Mouse (Mus musculus) hindbrain, embryonic 15.5 days (tissue): ENCODE measurements around the gene Cox14. TPM values are rescaled to one million over a fixed set of nuclear protein-coding genes. Genes with fewer than 3 reads are reported as not detected.
A peak's percentile ranks its signal among the peaks of the same experiment; 100 is the strongest.

ENCODE experiments used
- ATAC-seq: fragments of 200-750 bp; cut with Nextera tagmentation; 2 replicates; pipeline ENCODE4 v1.8.0; 2017; ENCODE audit warnings: low read depth, moderate number of reproducible peaks, moderate TSS enrichment; ENCODE audit not compliant: low FRiP score
- H3K27ac ChIP-seq: fragments of 300-500 bp; sonication (generic); replicated peaks from 2 replicates; pipeline ENCODE4 v1.5.1; 2015; ENCODE audit warnings: mild to moderate bottlenecking, inconsistent platforms
- H3K27me3 ChIP-seq: fragments of 300-500 bp; sonication (generic); 2 replicates; pipeline ENCODE4 v1.6.1; 2015; ENCODE audit warnings: control low read depth, inconsistent platforms
- H3K36me3 ChIP-seq: fragments of 300-500 bp; sonication (generic); 2 replicates; pipeline ENCODE4 v1.6.1; 2015; ENCODE audit warnings: control low read depth, inconsistent platforms
- H3K4me1 ChIP-seq: fragments of 300-500 bp; sonication (generic); replicated peaks from 2 replicates; pipeline ENCODE4 v1.6.1; 2015; ENCODE audit warnings: control low read depth, inconsistent platforms
- H3K4me2 ChIP-seq: fragments of 300-500 bp; sonication (generic); 2 replicates; pipeline ENCODE4 v1.6.1; 2015; ENCODE audit warnings: moderate library complexity, mild to moderate bottlenecking, inconsistent platforms
- H3K4me3 ChIP-seq: fragments of 300-500 bp; sonication (generic); 2 replicates; pipeline ENCODE4 v1.5.1; 2015; ENCODE audit warnings: mild to moderate bottlenecking, inconsistent platforms
- H3K9ac ChIP-seq: fragments of 300-500 bp; sonication (generic); 2 replicates; pipeline ENCODE4 v1.6.1; 2015; ENCODE audit warnings: inconsistent platforms
- H3K9me3 ChIP-seq: fragments of 300-500 bp; sonication (generic); 2 replicates; pipeline ENCODE4 v1.6.1; 2016; ENCODE audit warnings: control low read depth, inconsistent platforms
- WGBS: fragments of 180-500 bp; shearing (Covaris S2); methylation state at CpG from one replicate; pipeline ENCODE4 v1.1.7; 2015; 5-methylcytosine and 5-hydroxymethylcytosine counted together
- polyA plus RNA-seq: library from polyadenylated mRNA; unstranded; fragments of >200 nt; fragmentation: Nextera tagmentation; extraction: Ambion mirVana; gene quantifications from 2 replicates; pipeline ENCODE4 v1.2.1, GENCODE M21; 2015

Gene Cox14
- 171 and 178 TPM in 2 replicates for polyA plus RNA-seq

DNA sequence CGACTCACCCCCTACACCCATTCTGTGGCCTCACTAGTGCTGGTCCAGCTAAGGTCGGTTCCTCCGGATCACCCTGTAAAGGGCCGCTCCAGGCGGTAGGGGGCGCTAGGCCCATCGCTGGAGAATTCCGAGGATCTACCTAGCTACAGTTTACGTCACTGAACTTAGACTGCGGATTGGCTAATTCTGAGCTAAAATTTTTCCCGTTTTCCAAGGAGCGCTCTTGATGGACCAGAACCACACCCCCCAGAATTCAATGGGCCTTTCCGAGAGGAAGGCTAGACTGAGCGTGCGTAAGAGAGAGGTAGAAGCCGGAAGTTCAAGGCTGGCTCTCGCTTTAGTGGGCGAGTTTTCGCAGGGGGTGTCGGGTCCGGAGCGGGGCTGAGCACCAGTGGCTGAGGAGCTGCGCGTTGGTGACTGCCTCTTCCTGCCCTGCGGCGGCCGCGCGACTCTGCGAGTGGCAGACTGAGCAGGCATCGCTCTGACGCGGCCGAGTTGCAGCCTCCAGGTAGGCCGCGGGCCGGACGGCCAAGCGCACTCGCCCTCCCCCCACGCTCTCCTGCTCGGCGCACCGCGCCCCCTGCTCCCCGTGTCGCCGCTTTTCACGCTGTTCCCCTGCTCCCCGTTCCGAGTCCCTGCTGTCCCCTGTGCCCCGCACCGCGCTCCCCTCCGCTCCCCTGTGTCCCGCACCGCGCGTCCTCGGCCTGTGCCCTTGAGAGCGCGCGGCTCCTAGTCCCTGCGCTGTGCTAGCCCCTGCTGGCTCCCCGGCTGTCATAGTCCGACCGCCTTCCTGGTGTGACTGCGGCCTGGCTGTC is at the start of gene Cox14:
Gene Cox14 (plus strand): TSS at position 278 of the 815 bp plus-strand sequence.
- Histone ChIP-seq H3K9me3 (no peaks in the 10 kb centered on the region), H3K36me3 (peaks cover 22% of the 10 kb centered on the region)
- under 1% methylated on average over 68 of the region's 68 CpGs for WGBS

DNA sequence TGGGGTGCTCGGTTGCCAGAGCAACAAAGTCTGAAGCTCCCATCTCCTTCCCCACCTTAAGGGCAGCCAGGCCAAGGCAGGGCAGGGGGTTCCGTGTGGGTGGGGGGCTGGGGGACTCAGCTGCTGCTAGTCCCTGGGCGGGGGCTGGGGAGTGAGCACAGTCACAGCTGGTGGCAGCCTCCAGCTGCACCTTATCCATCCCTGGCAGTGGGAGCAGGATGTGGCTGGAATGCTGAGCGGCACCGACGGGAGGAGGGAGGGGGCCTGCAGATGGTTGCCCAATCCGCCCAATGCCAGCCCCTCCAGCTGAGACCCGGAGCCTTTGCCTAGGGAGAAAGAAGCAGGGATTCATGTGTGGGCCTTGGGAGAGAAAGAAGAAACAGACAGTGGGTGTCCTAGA is 48.3 kb upstream of the Cox14 start:
- Histone ChIP-seq H3K27me3 (no peaks in the 10 kb centered on the region), H3K9ac (0 out of 2 replicates have a peak overlapping the region, but pooled peaks have one; percentile 15), H3K4me1 (peaks cover 70% of the 10 kb centered on the region), H3K9me3 (no peaks in the 10 kb centered on the region), H3K4me2 (peak overlapping the region; percentile 72), H3K4me3 (0 out of 2 replicates have a peak overlapping the region, but pooled peaks have one; percentile 3), H3K27ac (peak overlapping the region; percentile 73), H3K36me3 (no peaks in the 10 kb centered on the region)
- peak; percentile 62 for ATAC-seq
- 20% methylated on average over 8 of the region's 8 CpGs for WGBS

More for the DNA sequence above, at the start of gene Cox14:
- no peaks in the 10 kb centered on the region for H3K27me3 ChIP-seq
- H3K4me1 ChIP-seq, result peaks cover 29% of the 10 kb centered on the region
- H3K9ac ChIP-seq, result peak within 1 kb of the TSS; percentile 98
- peak within 1 kb of the TSS; percentile 89 for H3K27ac ChIP-seq
- H3K4me3 ChIP-seq, result peak within 1 kb of the TSS; percentile 96
- peak; percentile 96 for ATAC-seq
- H3K4me2 ChIP-seq, result peak within 1 kb of the TSS; percentile 76

DNA sequence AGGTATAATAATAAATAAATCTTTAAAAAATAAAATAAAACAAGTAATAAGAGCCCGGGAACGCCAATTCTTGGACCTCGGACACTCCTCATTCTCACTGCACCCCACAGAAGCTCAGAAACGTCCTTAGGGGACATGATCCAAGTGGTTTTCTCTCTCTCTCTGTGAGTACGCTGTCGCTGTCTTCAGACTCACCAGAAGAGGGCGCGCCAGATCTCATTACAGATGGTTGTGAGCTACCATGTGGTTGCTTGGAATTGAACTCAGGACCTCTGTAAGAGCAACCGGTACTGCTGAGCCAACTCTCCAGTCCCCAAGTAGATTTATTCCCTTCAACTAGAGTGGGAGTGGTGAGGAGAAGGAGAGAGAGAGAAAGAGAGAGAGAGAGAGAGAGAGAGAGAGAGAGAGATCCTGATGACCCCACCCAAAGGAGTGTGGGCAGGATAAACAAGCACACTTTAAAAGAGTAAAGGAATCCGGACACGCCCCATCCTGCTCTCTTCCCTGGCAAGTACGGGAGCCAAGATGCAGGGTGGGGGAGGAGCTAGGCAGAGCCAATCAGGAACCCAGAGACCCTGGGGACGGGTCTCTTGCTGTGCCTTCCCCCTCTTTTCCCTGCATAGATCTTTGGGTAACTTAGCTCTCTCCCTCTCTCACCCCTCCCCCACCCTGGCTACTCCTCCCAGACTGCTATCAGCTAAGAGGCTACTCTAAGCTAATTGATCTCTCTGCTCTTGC is 47.2 kb upstream of the Cox14 start:
- no peak overlapping the region for H3K27ac ChIP-seq
- H3K4me3 ChIP-seq, result no peak overlapping the region
- H3K27me3 ChIP-seq, result no peaks in the 10 kb centered on the region
- H3K4me2 ChIP-seq, result peak overlapping the region; percentile 10
- H3K9ac ChIP-seq, result no peak overlapping the region
- WGBS, result 20% methylated on average over 13 of the region's 13 CpGs
- peaks cover 61% of the 10 kb centered on the region for H3K4me1 ChIP-seq
- no peak for ATAC-seq
- H3K36me3 ChIP-seq, result peaks cover 3% of the 10 kb centered on the region; the same call in 1 of the 2 replicates
- H3K9me3 ChIP-seq, result no peaks in the 10 kb centered on the region

DNA sequence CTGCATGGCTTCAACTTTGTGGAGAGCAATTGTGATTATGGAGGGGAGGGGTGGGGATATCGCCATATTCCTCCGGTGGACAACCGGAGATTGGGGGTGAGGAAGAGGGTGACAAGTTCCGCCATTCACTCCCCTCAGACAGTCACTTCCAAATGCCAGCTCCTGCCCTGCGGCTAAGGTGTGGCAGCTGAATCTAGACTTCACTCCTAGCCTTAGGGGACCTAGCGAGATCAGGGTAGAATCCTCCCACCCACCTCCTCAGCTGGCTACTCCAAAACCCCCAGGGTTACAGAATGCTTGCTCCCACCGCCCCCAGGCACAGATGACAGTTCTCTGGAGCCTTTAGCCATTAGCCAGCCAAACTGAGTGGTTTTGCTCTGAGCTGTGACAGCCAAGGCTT is 46.4 kb upstream of the Cox14 start:
- WGBS, result 71% methylated on average over 7 of the region's 7 CpGs
- H3K36me3 ChIP-seq, result peaks cover 7% of the 10 kb centered on the region; the same call in 1 of the 2 replicates
- H3K4me1 ChIP-seq, result peaks cover 53% of the 10 kb centered on the region
- H3K4me3 ChIP-seq, result no peak overlapping the region
- H3K9me3 ChIP-seq, result no peaks in the 10 kb centered on the region
- no peak overlapping the region for H3K4me2 ChIP-seq
- no peak overlapping the region for H3K27ac ChIP-seq
- no peak for ATAC-seq
- no peak overlapping the region for H3K9ac ChIP-seq
- H3K27me3 ChIP-seq, result no peaks in the 10 kb centered on the region

DNA sequence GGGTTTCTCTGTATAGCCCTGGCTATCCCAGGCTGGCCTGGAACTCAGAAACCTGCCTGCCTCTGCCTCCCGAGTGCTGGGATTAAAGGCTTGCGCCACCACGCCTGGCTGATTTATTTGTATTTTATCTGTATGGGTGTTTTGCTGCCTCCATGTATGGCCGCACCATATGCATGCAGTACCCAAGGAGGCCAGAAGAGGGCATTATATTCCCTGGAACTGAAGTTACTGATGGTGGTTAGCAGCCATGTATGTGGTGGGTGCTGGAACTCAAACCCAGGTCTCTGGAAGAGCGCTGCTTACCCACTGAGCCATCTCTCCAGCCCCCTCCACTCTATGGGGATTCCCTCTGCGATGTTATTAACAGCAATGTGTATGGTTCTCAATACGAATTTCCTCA is 42.5 kb upstream of the Cox14 start:
- 94% methylated on average over 7 of the region's 7 CpGs for WGBS
- ATAC-seq, result no peak

DNA sequence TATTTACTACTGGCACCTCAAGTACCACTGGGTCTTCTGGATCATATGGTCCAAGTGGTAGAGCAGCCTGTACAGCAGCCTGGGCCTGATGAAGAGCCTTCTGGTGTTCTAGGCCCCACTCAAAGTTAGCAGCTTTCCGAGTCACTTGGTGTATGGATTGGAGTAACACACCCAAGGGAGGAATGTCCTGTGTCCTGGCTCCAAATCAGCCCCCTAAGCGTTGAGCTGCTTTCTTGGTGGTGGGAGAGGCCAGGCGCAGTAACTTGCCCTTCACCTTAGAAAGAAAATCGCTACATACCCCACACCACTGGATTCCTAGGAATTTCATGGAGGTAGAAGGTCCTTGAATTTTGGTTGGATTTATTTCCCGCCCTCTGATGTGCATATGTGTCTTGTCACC is 41.3 kb upstream of the Cox14 start:
- peaks cover 19% of the 10 kb centered on the region; the same call in 1 of the 2 replicates for H3K36me3 ChIP-seq
- no peaks in the 10 kb centered on the region for H3K27me3 ChIP-seq
- no peaks in the 10 kb centered on the region for H3K9me3 ChIP-seq
- no peak overlapping the region for H3K4me3 ChIP-seq
- H3K9ac ChIP-seq, result no peak overlapping the region
- peaks cover 8% of the 10 kb centered on the region; the same call in 1 of the 2 replicates for H3K4me1 ChIP-seq
- WGBS, result 92% methylated on average over 5 of the region's 5 CpGs
- no peak overlapping the region for H3K4me2 ChIP-seq
- ATAC-seq, result no peak
- H3K27ac ChIP-seq, result no peak overlapping the region

More for the DNA sequence above, 42.5 kb upstream of the Cox14 start:
- H3K4me1 ChIP-seq, result peaks cover 16% of the 10 kb centered on the region
- no peak overlapping the region for H3K9ac ChIP-seq
- no peak overlapping the region for H3K27ac ChIP-seq
- no peaks in the 10 kb centered on the region for H3K27me3 ChIP-seq
- no peak overlapping the region for H3K4me3 ChIP-seq
- H3K9me3 ChIP-seq, result no peaks in the 10 kb centered on the region
- peaks cover 19% of the 10 kb centered on the region; the same call in 1 of the 2 replicates for H3K36me3 ChIP-seq
- no peak overlapping the region for H3K4me2 ChIP-seq

DNA sequence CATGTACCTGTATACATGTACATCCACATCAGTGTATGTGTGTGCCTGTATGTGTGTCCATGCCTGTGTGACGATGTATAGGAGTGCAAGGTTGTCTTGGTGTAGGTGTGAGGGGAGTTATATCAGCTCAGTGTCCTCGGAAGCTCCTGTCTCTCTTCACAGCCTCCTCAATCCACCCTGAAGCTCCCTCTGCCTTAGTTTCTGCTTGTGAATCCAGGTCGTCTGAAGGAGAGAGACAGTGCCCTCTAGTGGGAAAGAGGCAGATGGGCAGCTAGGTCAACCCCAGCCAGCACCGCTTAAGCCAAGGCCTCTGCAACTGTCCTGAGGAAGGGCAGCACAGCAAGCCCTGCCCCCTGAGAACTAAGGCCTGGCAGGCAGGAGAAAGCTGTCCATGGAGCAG is 36.7 kb upstream of the Cox14 start:
- Histone ChIP-seq H3K36me3 (0 out of 2 replicates have a peak, but pooled peaks cover 15% of the 10 kb centered on the region), H3K9me3 (no peaks in the 10 kb centered on the region), H3K27ac (peak overlapping the region; percentile 26; the same call in 1 of the 2 replicates), H3K9ac (no peak overlapping the region), H3K4me1 (peaks cover 19% of the 10 kb centered on the region; the same call in 1 of the 2 replicates), H3K27me3 (no peaks in the 10 kb centered on the region), H3K4me3 (no peak overlapping the region), H3K4me2 (no peak overlapping the region)
- 11% methylated on average over 4 of the region's 4 CpGs for WGBS
- ATAC-seq, result peak; percentile 63

DNA sequence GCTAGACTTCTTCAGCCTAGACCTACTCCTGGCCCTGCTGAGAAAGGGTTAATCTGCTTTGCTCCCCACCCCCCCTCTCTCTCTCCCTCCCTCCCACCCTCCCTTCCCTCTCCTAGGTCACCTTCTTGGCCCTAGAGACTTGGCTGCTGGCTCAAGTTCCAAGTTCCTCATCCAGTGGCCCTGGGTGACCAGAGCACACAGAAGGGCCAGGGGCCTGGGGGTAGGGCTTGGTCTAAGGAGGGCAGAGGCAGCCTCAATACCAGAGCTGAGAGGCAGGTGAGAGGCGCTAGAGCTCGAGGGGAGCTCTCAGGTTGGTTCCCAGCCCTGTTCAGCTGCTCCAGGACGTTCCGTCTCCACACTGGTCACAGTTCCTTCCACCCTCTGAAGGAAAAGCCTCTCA is 34.5 kb upstream of the Cox14 start:
- no peak for ATAC-seq
- Histone ChIP-seq H3K9me3 (no peaks in the 10 kb centered on the region), H3K4me1 (peaks cover 19% of the 10 kb centered on the region; the same call in 1 of the 2 replicates), H3K4me2 (no peak overlapping the region), H3K4me3 (no peak overlapping the region), H3K27me3 (no peaks in the 10 kb centered on the region), H3K9ac (no peak overlapping the region), H3K36me3 (0 out of 2 replicates have a peak, but pooled peaks cover 8% of the 10 kb centered on the region), H3K27ac (no peak overlapping the region)
- 26% methylated on average over 4 of the region's 4 CpGs for WGBS

DNA sequence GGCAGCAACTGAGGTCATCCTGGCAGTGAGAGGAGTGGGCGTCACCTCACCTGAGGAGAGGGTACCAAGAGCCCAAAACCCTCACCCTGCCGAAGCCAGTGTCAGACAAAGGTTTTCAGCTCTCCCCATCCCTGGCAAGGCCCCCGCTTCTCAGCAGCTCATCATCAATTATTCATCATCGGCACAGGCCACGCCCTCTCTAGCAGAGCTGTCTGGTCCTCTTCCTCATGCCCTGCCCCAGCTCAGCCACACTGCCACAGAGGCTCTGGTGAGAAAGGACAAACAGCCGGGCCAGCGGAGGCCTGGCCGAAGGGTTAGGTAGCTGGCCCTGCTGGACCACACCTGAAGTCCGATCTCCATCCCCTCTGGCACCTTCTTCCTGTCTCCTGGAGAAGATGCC is 33.4 kb upstream of the Cox14 start:
- peaks cover 11% of the 10 kb centered on the region for H3K36me3 ChIP-seq
- H3K4me3 ChIP-seq, result no peak overlapping the region
- H3K9ac ChIP-seq, result no peak overlapping the region
- peaks cover 19% of the 10 kb centered on the region; the same call in 1 of the 2 replicates for H3K4me1 ChIP-seq
- ATAC-seq, result no peak
- H3K9me3 ChIP-seq, result no peaks in the 10 kb centered on the region
- H3K27ac ChIP-seq, result no peak overlapping the region
- WGBS, result 39% methylated on average over 9 of the region's 9 CpGs
- H3K27me3 ChIP-seq, result no peaks in the 10 kb centered on the region
- no peak overlapping the region for H3K4me2 ChIP-seq

DNA sequence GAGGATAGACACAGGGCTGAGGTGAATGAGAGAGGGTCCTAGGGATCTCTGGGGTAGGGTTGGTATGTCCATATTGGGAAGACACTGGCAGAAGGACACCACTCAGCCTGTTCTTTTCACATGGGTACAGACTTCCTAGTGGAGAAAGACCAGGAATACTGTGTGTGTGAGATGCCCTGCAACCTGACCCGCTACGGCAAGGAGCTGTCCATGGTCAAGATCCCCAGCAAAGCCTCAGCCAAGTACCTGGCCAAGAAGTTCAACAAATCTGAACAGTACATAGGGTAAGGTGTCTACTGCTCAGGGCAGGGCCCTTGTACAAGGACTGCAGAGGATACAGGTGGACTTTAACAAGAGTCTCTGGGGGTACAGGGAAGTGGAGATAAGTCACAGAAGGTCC is 28.1 kb upstream of the Cox14 start:
- H3K36me3 ChIP-seq, result peaks cover 24% of the 10 kb centered on the region
- 65% methylated on average over 2 of the region's 2 CpGs for WGBS
- 0 out of 2 replicates have a peak, but pooled peaks cover 2% of the 10 kb centered on the region for H3K4me1 ChIP-seq
- H3K9ac ChIP-seq, result no peak overlapping the region
- H3K9me3 ChIP-seq, result no peaks in the 10 kb centered on the region
- H3K4me3 ChIP-seq, result no peak overlapping the region
- no peak overlapping the region for H3K27ac ChIP-seq
- no peak overlapping the region for H3K4me2 ChIP-seq
- no peaks in the 10 kb centered on the region for H3K27me3 ChIP-seq
- ATAC-seq, result no peak

DNA sequence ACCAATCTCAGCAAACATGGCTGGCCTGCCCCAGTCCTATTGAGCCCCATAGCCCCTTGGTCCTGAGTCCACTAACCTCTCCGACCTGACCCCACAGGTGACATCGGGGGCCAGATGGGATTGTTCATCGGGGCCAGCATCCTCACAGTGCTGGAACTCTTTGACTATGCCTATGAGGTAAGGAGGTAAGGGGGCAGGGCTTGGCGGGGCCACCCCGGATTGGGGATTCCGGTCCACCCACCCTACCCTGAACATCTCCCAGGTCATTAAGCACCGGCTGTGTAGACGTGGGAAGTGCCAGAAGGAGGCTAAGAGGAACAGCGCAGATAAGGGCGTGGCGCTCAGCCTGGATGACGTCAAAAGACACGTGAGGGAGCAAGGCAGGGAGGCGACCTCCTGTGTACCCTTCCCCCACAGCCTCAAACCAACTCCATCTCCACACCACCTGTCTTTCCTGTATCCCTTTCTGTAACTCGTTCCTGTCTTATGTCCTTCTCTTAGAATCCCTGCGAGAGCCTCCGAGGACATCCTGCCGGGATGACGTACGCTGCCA is 26.8 kb upstream of the Cox14 start:
- Histone ChIP-seq H3K4me3 (no peak overlapping the region), H3K4me1 (peaks cover 13% of the 10 kb centered on the region), H3K27me3 (no peaks in the 10 kb centered on the region), H3K9me3 (no peaks in the 10 kb centered on the region), H3K27ac (no peak overlapping the region), H3K9ac (no peak overlapping the region), H3K4me2 (no peak overlapping the region), H3K36me3 (peaks cover 24% of the 10 kb centered on the region)
- no peak for ATAC-seq
- 38% methylated on average over 20 of the region's 20 CpGs for WGBS
